Mouse (Mus musculus) T-helper 1 cell (primary cell): ENCODE data around the gene Olfr494.

Experiments
- in situ Hi-C: fragments of 300-600 bp; cut with MboI, MseI; formaldehyde crosslinking; loops from one replicate; pipeline ENCODE4 v1.15.1; 2025; ENCODE audit warnings: high pct_unique_total_duplicates

Gene Olfr494

DNA sequence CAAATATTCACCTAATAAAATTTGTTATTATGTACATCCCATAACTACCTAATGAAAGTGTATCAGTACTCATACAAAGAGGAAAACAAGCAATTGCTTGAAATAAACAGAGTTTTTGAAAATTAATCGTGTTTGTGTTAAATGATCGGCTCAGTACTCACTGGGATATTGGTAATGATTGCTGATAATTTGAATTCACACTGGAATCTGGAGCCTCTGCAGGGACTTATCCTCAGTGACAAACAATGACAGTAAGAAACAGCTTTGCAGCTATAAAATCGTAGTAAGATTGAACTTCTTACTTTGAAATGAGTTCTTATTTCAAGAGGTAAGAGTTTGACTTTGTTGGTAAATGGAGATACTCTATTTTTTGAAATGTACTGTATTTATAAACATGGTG is at the start of gene Olfr494:
Olfr494 (plus strand) TSS at position 301 of the 400 bp plus-strand sequence.
- in situ Hi-C loops = no loop called here

DNA sequence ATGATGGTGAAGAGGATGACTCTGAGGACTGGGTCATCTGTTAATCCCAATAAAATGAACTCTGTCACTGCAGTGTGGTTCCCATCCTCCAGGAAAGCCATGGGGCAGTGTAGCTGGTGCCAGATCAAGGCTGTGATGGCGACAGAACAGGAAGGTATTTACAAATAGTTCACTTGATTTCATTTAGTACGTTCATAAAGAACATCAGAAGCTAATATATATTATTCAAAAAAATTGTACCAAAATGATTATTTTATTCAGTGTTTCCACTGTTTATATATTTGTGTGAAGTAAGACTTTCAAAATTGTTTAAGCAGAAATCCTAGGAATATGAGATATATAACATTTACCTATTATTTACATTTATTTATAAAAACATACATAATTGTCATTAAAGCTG is 41.6 kb upstream of the Olfr494 start, which contains the start of gene Olfr492:
Olfr492 (minus strand) TSS at position 101 of the 400 bp plus-strand sequence.
- in situ Hi-C loops = no loop called here

DNA sequence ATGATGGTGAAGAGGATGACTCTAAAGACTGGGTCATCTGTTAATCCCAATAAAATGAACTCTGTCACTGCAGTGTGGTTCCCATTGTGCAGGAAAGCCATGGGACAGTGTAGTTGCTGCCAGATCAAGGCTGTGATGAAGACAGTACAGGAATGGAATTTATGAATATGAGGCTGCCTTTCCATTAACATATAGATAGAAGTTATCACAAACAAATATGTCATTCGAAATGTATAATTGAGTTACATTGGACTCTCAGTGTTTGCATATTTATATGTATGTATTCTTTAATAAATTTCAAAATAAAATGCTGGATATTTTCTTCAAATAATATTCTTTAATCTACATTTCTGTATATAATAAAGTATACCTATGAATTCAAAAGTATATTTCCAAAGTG is 18.3 kb upstream of the Olfr494 start, which contains the start of gene Olfr493:
Olfr493 (minus strand) TSS at position 101 of the 400 bp plus-strand sequence.
- in situ Hi-C loops = no loop called here

DNA sequence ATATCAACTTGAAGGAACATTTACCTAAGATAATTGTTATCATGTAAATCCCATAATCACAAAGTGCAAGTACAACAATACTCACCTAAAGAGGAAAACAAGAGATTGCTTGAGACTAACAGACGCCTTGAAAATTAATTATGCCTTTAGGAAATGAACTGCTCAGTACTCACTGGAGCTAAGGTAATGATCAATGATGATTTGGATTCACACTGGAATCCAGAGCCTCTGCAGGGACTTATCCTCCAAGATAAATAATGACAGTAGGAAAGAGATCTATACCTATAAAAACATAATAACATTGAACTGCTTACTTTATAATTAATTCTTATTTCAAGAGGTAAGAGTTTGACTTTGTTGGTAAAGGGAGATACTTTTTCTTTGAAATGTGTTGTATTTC is 27.7 kb downstream of the Olfr494 start, which contains the start of gene Olfr495:
Olfr495 (plus strand) TSS at position 301 of the 400 bp plus-strand sequence.
- in situ Hi-C loops = no loop called here
